Mouse (Mus musculus) ES-E14 (cell line): ENCODE measurements around the gene Cux1. TPM values are rescaled to one million over a fixed set of nuclear protein-coding genes. Genes with fewer than 3 reads are reported as not detected.
A peak's percentile ranks its signal among the peaks of the same experiment; 100 is the strongest.

Source experiments
- DNase-seq: peaks from one replicate; pipeline ENCODE4 v3.0.0-alpha.2; 2013; ENCODE audit warnings: low read depth, low spot score
- H3K27ac ChIP-seq: 2 replicates; pipeline ENCODE4 v1.5.1; 2012; ENCODE audit warnings: low read depth, mild to moderate bottlenecking, low read length, moderate library complexity, mixed read lengths; ENCODE audit not compliant: poor library complexity, insufficient read depth, severe bottlenecking
- H3K36me3 ChIP-seq: 2 replicates; pipeline ENCODE4 v1.6.1; 2012; ENCODE audit warnings: mild to moderate bottlenecking, low read length, moderate library complexity, mixed read lengths; ENCODE audit not compliant: control insufficient read depth, poor library complexity, insufficient read depth, severe bottlenecking
- H3K4me1 ChIP-seq, 2 experiments: fragments of 150-350 bp in 1 of 2; sonication (generic) in 1 of 2; 2 replicates each; pipeline ENCODE4 v1.6.1; 2012; ENCODE audit warnings: low read length in 2 of 2, mild to moderate bottlenecking in 1 of 2, mixed read lengths in 1 of 2; ENCODE audit not compliant: control insufficient read depth in 2 of 2, insufficient read depth in 2 of 2, poor library complexity in 1 of 2
- H3K4me3 ChIP-seq, 2 experiments: fragments of 150-350 bp in 1 of 2; sonication (generic) in 1 of 2; 2 replicates each; pipeline ENCODE4 v1.5.1; 2012; ENCODE audit warnings: low read length in 2 of 2, low read depth in 1 of 2, mild to moderate bottlenecking in 1 of 2, mixed read lengths in 1 of 2; ENCODE audit not compliant: insufficient read depth in 1 of 2, poor library complexity in 1 of 2, severe bottlenecking in 1 of 2
- H3K9ac ChIP-seq: 2 replicates; pipeline ENCODE4 v1.6.1; 2012; ENCODE audit warnings: low read depth, mild to moderate bottlenecking, low read length, mixed read lengths; ENCODE audit not compliant: poor library complexity, insufficient read depth, severe bottlenecking
- H3K9me3 ChIP-seq: fragments of 150-350 bp; sonication (generic); 2 replicates; pipeline ENCODE4 v1.6.1; 2012; ENCODE audit warnings: low read depth, mild to moderate bottlenecking, low read length; ENCODE audit not compliant: control insufficient read depth, insufficient read depth
- CHD2 ChIP-seq: IDR thresholded peaks from 2 replicates; pipeline ENCODE4 v1.6.1; 2014; ENCODE audit warnings: mild to moderate bottlenecking, low read depth, low read length, inconsistent platforms
- HCFC1 ChIP-seq: IDR thresholded peaks from 2 replicates; pipeline ENCODE4 v1.6.1; 2012; ENCODE audit warnings: low read length, inconsistent platforms, borderline replicate concordance; ENCODE audit not compliant: insufficient read depth
- MAFK ChIP-seq: IDR thresholded peaks from 2 replicates; pipeline ENCODE4 v1.6.1; 2014; ENCODE audit warnings: mild to moderate bottlenecking, low read depth, low read length, inconsistent platforms; ENCODE audit not compliant: insufficient read depth
- ZC3H11A ChIP-seq: IDR thresholded peaks from 2 replicates; pipeline ENCODE4 v1.6.1; 2012; ENCODE audit warnings: low read depth, mild to moderate bottlenecking, inconsistent platforms, low read length, borderline replicate concordance
- ZNF384 ChIP-seq: IDR thresholded peaks from 2 replicates; pipeline ENCODE4 v1.6.1; 2012; ENCODE audit warnings: low read depth, low read length, inconsistent platforms
- in situ Hi-C, 2 experiments: fragments of 600-800 bp; cut with MboI; formaldehyde crosslinking; loops; one replicate each; pipeline ENCODE4 v1.15.1; 2025; ENCODE audit warnings: low sequenced_read_pairs in 2 of 2, inconsistent platforms in 1 of 2; ENCODE audit not compliant: unreplicated experiment in 2 of 2
- total RNA-seq: library from RNA; depleted of rRNA; stranded (reverse); fragments of 300-350 nt; gene quantifications from 2 replicates; pipeline ENCODE4 v1.2.3, GENCODE M21; 2012

The Cux1 gene
- total RNA-seq, 1 experiment: 23.6 TPM

DNA sequence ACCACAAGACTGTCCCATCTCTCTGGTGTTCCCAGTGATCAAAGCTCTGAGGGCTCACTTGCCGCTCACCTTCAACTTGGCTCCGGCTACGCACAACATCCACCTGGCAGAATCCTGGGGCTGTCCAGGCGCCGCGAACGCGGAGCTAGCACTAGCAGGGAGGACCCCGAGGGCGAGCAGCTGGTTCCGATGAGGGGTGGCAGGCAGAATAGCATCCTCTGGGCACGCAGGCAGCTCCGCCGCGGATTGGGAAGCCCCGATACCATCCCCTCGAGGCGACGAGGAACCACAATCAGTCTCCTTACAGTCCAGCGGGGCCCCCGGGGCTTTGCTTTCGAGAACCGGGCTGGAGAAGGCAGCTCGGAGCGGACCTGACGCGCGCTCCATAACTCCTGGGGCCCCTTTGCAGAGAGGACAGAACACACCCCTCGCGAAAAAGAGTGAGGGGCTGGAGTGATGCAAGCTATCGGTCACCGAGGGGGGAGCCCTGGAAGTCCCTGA is 1.9 kb downstream of the Cux1 start:
- no peak overlapping the region for H3K27ac ChIP-seq
- H3K9me3 ChIP-seq: no peaks in the 10 kb centered on the region
- TF ChIP-seq ZNF384 (no peak), ZC3H11A (no peak), CHD2 (no peak), MAFK (no peak), HCFC1 (no peak)
- peak overlapping the region; percentile 97 for H3K9ac ChIP-seq
- H3K4me1 ChIP-seq: peaks cover 7 to 8% of the 10 kb centered on the region in 2 experiments; a peak in 3 of 4 replicates
- DNase-seq: no peak
- H3K4me3 ChIP-seq: peak overlapping the region; percentile 97 to 99
- in situ Hi-C loops: loop anchor here in 1 of 2 experiments (5.0 kb wide), 1 partner anchor 57 kb away; no protein-coding TSS in a partner anchor
- H3K36me3 ChIP-seq: no peaks in the 10 kb centered on the region

DNA sequence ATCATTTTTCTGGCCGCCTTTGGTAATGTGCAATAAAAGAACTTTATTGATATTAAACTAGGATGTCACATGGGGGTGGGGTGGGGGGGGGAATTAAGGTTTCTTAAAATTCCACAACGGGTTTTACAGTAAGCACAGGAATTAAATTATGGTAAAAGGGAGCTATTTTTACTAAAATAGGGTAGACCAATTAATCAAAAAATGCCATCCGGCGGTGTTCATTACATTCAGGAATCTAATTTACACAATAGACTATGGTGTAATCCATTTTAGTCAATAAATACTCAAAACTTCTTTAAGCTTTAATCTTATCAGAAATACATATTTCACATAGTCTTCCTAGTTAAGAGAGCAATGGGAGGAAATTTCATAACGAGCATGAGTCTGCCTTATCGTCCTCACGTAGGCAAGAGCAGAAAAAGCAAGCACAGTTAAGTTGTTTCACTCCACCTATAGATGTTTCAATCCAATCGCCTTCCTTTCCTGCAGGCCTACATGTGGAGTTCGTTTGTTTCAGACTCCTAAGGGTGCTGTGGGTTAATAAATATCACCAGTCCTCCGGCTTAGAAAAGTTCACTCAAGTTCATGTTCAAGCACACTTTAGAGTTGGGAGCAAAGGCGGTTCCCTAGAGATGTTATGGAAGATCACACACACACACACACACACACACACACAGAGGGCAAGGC is 2.5 kb downstream of the Cux1 start:
- Histone ChIP-seq H3K36me3 (no peaks in the 10 kb centered on the region), H3K4me3 (peak overlapping the region; percentile 97 to 99; a peak in 3 of 4 replicates), H3K4me1 (peaks cover 7 to 9% of the 10 kb centered on the region in 2 experiments; a peak in 3 of 4 replicates), H3K9ac (no peak overlapping the region), H3K9me3 (no peaks in the 10 kb centered on the region), H3K27ac (no peak overlapping the region)
- TF ChIP-seq HCFC1: no peak
- TF ChIP-seq CHD2: no peak
- TF ChIP-seq ZC3H11A: no peak
- no peak for TF ChIP-seq MAFK
- DNase-seq: no peak
- in situ Hi-C loops: loop anchor here in 1 of 2 experiments (5.0 kb wide), 1 partner anchor 58 kb away; no protein-coding TSS in a partner anchor

GRCm38 (mm10) chr5:136563996-136564395 is 3.3 kb downstream of the Cux1 start:
- TF ChIP-seq CHD2 (no peak), ZC3H11A (no peak), MAFK (no peak), ZNF384 (no peak), HCFC1 (no peak)

GRCm38 (mm10) chr5:136563104-136563503 is 4.2 kb downstream of the Cux1 start:
- H3K4me3 ChIP-seq: no peak overlapping the region
- H3K9ac ChIP-seq: no peak overlapping the region
- DNase-seq: no peak
- no peaks in the 10 kb centered on the region for H3K9me3 ChIP-seq
- no peak overlapping the region for H3K27ac ChIP-seq
- H3K36me3 ChIP-seq: no peaks in the 10 kb centered on the region
- in situ Hi-C loops: no loop called here
- TF ChIP-seq MAFK (no peak), HCFC1 (no peak), ZNF384 (no peak), ZC3H11A (no peak), CHD2 (no peak)
- H3K4me1 ChIP-seq: peaks cover 9 to 14% of the 10 kb centered on the region in 2 experiments; a peak in 3 of 4 replicates

More at GRCm38 (mm10) chr5:136563996-136564395, 3.3 kb downstream of the Cux1 start:
- Histone ChIP-seq H3K4me3 (no peak overlapping the region), H3K9ac (no peak overlapping the region), H3K9me3 (no peaks in the 10 kb centered on the region), H3K36me3 (no peaks in the 10 kb centered on the region), H3K27ac (no peak overlapping the region), H3K4me1 (peaks cover 9 to 14% of the 10 kb centered on the region in 2 experiments; a peak in 3 of 4 replicates)
- no peak for DNase-seq
- in situ Hi-C loops: no loop called here
